Mouse (Mus musculus) limb, embryonic 11.5 days (tissue): Measurements from ENCODE around the gene Gm10718. TPM values are rescaled to one million over a fixed set of nuclear protein-coding genes. Genes with fewer than 3 reads are reported as not detected.
"Not testable (repeated sequence)": the region's sequence is repeated elsewhere in the genome, so short reads cannot be mapped to it uniquely, and the experiment has no call there.

Experiments
- ATAC-seq: fragments of 200-750 bp; cut with Nextera tagmentation; 2 replicates; pipeline ENCODE4 v1.8.0; 2017; ENCODE audit warnings: low read depth; ENCODE audit not compliant: insufficient number of reproducible peaks, low FRiP score, low TSS enrichment
- DNase-seq: peaks from one replicate; pipeline ENCODE4 v3.0.0-alpha.2; 2015; ENCODE audit warnings: low spot score
- H3K27ac ChIP-seq: fragments of 300-500 bp; sonication (generic); replicated peaks from 2 replicates; pipeline ENCODE4 v1.5.1; 2014; ENCODE audit warnings: low read depth, mild to moderate bottlenecking, low read length
- H3K27me3 ChIP-seq: fragments of 300-500 bp; sonication (generic); 2 replicates; pipeline ENCODE4 v1.6.1; 2014; ENCODE audit warnings: mild to moderate bottlenecking, low read length, mixed read lengths; ENCODE audit not compliant: control insufficient read depth, insufficient read depth
- H3K36me3 ChIP-seq: fragments of 300-500 bp; sonication (generic); 2 replicates; pipeline ENCODE4 v1.6.1; 2014; ENCODE audit warnings: mild to moderate bottlenecking, low read length, moderate library complexity, mixed read lengths; ENCODE audit not compliant: control insufficient read depth, insufficient read depth
- H3K4me1 ChIP-seq: fragments of 300-500 bp; sonication (generic); 2 replicates; pipeline ENCODE4 v1.6.1; 2014; ENCODE audit warnings: low read length, mixed read lengths; ENCODE audit not compliant: control insufficient read depth, insufficient read depth
- H3K4me2 ChIP-seq: fragments of 300-500 bp; sonication (generic); 2 replicates; pipeline ENCODE4 v1.6.1; 2014; ENCODE audit warnings: low read depth, mild to moderate bottlenecking, moderate library complexity; ENCODE audit not compliant: severe bottlenecking
- H3K4me3 ChIP-seq: fragments of 300-500 bp; sonication (generic); 2 replicates; pipeline ENCODE4 v1.5.1; 2014; ENCODE audit warnings: low read depth, low read length
- H3K9ac ChIP-seq: fragments of 300-500 bp; sonication (generic); 2 replicates; pipeline ENCODE4 v1.6.1; 2014; ENCODE audit warnings: mild to moderate bottlenecking, low read length
- H3K9me3 ChIP-seq: fragments of 300-500 bp; sonication (generic); 2 replicates; pipeline ENCODE4 v1.6.1; 2016; ENCODE audit warnings: low read length; ENCODE audit not compliant: control insufficient read depth
- WGBS: fragments of 180-500 bp; shearing (Covaris S2); extraction: QIAGEN DNeasy Blood & Tissue Kit; methylation state at CpG from one replicate; pipeline ENCODE4 v1.1.7; 2014; 5-methylcytosine and 5-hydroxymethylcytosine counted together
- polyA plus RNA-seq: library from polyadenylated mRNA; unstranded; fragments of >200 nt; fragmentation: Nextera tagmentation; extraction: Ambion mirVana; gene quantifications from 2 replicates; pipeline ENCODE4 v1.2.1, GENCODE M21; 2014

The Gm10718 gene
- polyA plus RNA-seq, 1 experiment from 2014 or later = not detected

DNA sequence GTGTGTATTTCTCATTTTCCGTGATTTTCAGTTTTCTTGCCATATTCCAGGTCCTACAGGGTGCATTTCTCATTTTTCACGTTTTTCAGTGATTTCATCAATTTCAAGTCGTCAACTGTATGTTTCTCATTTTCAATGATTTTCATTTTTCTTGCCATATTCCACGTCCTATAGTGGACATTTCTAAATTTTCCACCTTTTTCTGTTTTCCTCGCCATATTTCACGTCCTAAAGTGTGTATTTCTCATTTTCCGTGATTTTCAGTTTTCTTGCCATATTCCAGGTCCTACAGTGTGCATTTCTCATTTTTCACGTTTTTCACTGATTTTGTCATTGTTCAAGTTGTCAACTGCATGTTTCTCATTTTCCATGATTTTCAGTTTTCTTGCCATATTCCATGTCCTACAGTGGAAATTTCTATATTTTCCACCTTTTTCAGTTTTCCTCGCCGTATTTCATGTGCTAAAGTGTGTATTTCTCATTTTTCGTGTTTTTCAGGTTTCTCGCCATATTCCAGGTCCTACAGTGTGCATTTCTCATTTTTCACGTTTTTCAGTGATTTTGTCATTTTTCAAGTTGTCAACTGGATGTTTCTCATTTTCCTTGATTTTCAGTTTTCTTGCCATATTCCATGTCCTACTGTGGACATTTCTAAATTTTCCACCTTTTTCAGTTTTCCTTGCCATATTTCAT, 885 bp upstream of the Gm10718 start:
- 71% methylated on average over 9 of the region's 13 CpGs for WGBS
- H3K27me3 ChIP-seq, H3K4me3 ChIP-seq, ATAC-seq, H3K9ac ChIP-seq, H3K36me3 ChIP-seq, DNase-seq, H3K9me3 ChIP-seq, H3K27ac ChIP-seq, H3K4me2 ChIP-seq, H3K4me1 ChIP-seq: not testable (repeated sequence)

DNA sequence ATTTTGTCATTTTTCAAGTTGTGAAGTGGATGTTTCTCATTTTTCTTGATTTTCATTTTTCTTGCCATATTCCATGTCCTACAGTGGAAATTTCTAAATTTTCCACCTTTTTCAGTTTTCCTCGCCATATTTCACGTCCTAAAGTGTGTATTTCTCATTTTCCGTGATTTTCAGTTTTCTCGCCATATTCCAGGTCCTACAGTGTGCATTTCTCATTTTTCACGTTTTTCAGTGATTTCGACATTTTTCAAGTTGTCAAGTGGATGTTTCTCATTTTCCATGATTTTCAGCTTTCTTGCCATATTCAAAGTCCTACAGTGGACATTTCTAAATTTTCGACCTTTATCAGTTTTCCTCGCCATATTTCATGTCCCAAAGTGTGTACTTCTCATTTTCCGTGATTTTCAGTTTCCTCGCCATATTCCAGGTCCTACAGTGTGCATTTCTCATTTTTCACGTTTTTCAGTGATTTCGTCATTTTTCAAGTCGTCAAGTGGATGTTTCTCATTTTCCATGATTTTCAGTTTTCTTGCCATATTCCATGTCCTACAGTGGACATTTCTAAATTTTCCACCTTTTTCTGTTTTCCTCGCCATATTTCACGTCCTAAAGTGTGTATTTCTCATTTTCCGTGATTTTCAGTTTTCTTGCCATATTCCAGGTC, 770 bp downstream of the Gm10718 start:
- DNase-seq, H3K36me3 ChIP-seq, H3K9me3 ChIP-seq, ATAC-seq, H3K4me3 ChIP-seq, H3K4me2 ChIP-seq, H3K9ac ChIP-seq, H3K4me1 ChIP-seq, H3K27me3 ChIP-seq, H3K27ac ChIP-seq: not testable (repeated sequence)
- 68% methylated on average over 15 of the region's 16 CpGs for WGBS

DNA sequence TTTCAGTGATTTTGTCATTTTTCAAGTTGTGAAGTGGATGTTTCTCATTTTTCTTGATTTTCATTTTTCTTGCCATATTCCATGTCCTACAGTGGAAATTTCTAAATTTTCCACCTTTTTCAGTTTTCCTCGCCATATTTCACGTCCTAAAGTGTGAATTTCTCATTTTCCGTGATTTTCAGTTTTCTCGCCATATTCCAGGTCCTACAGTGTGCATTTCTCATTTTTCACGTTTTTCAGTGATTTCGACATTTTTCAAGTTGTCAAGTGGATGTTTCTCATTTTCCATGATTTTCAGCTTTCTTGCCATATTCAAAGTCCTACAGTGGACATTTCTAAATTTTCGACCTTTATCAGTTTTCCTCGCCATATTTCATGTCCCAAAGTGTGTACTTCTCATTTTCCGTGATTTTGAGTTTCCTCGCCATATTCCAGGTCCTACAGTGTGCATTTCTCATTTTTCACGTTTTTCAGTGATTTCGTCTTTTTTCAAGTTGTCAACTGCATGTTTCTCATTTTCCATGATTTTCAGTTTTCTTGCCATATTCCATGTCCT, 1.6 kb downstream of the Gm10718 start, which contains the start of gene Gm10717:
Gene Gm10717, plus strand, starts transcription at position 506 of the 556 bp plus-strand sequence.
- H3K36me3 ChIP-seq, H3K27ac ChIP-seq, H3K4me3 ChIP-seq, H3K9me3 ChIP-seq, H3K9ac ChIP-seq, H3K4me1 ChIP-seq, ATAC-seq, H3K27me3 ChIP-seq, H3K4me2 ChIP-seq, DNase-seq: not testable (repeated sequence)
- WGBS = 73% methylated on average over 12 of the region's 12 CpGs

DNA sequence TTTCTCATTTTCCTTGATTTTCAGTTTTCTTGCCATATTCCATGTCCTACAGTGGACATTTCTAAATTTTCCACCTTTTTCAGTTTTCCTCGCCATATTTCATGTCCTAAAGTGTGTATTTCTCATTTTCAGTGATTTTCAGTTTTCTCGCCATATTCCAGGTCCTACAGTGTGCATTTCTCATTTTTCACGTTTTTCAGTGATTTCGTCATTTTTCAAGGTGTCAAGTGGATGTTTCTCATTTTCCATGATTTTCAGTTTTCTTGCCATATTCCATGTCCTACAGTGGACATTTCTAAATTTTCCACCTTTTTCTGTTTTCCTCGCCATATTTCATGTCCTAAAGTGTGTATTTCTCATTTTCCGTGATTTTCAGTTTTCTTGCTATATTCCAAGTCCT, 2.3 kb downstream of the Gm10718 start:
- H3K9me3 ChIP-seq, ATAC-seq, DNase-seq, H3K9ac ChIP-seq, H3K4me1 ChIP-seq, H3K36me3 ChIP-seq, H3K27ac ChIP-seq, H3K4me3 ChIP-seq, H3K4me2 ChIP-seq, H3K27me3 ChIP-seq: not testable (repeated sequence)
- 67% methylated on average over 4 of the region's 6 CpGs for WGBS

DNA sequence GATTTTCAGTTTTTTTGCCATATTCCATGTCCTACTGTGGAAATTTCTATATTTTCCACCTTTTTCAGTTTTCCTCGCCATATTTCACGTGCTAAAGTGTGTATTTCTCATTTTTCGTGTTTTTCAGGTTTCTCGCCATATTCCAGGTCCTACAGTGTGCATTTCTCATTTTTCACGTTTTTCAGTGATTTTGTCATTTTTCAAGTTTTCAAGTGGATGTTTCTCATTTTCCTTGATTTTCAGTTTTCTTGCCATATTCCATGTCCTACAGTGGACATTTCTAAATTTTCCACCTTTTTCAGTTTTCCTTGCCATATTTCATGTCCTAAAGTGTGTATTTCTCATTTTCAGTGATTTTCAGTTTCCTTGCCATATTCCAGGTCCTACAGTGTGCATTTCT, 2.8 kb downstream of the Gm10718 start:
- not testable (repeated sequence) for H3K27me3 ChIP-seq, ATAC-seq, H3K9me3 ChIP-seq, H3K4me1 ChIP-seq, H3K27ac ChIP-seq, H3K4me2 ChIP-seq, H3K4me3 ChIP-seq, H3K9ac ChIP-seq, H3K36me3 ChIP-seq, DNase-seq
- WGBS = 73% methylated on average over 5 of the region's 5 CpGs

DNA sequence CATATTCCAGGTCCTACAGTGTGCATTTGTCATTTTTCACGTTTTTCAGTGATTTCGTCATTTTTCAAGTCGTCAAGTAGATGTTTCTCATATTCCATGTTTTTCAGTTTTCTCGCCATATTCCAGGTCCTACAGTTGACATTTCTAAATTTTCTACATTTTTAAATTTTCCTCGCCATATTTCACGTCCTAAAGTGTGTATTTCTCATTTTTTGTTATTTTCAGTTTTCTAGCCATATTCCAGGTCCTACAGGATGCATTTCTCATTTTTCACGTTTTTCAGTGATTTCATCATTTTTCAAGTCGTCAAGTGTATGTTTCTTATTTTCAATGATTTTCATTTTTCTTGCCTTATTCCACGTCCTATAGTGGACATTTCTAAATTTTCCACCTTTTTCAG, 3.4 kb downstream of the Gm10718 start:
- WGBS = 65% methylated on average over 9 of the region's 9 CpGs
- not testable (repeated sequence) for H3K36me3 ChIP-seq, H3K9me3 ChIP-seq, DNase-seq, H3K4me1 ChIP-seq, H3K27ac ChIP-seq, ATAC-seq, H3K9ac ChIP-seq, H3K27me3 ChIP-seq, H3K4me3 ChIP-seq, H3K4me2 ChIP-seq

DNA sequence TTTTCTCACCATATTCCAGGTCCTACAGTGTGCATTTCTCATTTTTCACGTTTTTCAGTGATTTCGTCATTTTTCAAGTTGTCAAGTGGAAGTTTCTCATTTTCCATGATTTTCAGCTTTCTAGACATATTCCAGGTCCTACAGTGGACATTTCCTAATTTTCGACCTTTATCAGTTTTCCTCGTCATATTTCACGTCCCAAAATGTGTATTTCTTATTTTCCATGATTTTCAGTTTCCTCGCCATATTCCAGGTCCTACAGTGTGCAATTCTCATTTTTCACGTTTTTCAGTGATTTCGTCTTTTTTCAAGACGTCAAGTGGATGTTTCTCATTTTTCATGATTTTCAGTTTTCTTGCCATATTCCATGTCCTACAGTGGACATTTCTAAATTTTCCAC, 3.9 kb downstream of the Gm10718 start:
- not testable (repeated sequence) for H3K36me3 ChIP-seq, H3K4me1 ChIP-seq, H3K9ac ChIP-seq, H3K9me3 ChIP-seq, H3K4me3 ChIP-seq, H3K27ac ChIP-seq, ATAC-seq, H3K27me3 ChIP-seq, H3K4me2 ChIP-seq
- 72% methylated on average over 9 of the region's 9 CpGs for WGBS
- peak; percentile 51 for DNase-seq

DNA sequence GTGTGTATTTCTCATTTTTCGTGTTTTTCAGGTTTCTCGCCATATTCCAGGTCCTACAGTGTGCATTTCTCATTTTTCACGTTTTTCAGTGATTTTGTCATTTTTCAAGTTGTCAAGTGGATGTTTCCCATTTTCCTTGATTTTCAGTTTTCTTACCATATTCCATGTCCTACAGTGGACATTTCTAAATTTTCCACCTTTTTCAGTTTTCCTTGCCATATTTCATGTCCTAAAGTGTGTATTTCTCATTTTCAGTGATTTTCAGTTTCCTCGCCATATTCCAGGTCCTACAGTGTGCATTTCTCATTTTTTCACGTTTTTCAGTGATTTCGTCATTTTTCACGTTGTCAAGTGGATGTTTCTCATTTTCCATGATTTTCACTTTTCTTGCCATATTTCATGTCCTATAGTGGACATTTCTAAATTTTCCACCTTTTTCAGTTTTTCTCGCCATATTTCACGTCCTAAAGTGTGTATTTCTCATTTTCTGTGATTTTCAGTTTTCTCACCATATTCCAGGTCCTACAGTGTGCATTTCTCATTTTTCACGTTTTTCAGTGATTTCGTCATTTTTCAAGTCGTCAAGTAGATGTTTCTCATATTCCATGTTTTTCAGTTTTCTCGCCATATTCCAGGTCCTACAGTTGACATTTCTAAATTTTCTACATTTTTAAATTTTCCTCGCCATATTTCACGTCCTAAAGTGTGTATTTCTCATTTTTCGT, 6.1 kb downstream of the Gm10718 start:
- not testable (repeated sequence) for H3K4me2 ChIP-seq, ATAC-seq
- 65% methylated on average over 12 of the region's 16 CpGs for WGBS

More for the DNA sequence above, 6.1 kb downstream of the Gm10718 start:
- not testable (repeated sequence) for H3K9me3 ChIP-seq, H3K9ac ChIP-seq, DNase-seq, H3K27me3 ChIP-seq, H3K4me3 ChIP-seq, H3K27ac ChIP-seq, H3K36me3 ChIP-seq, H3K4me1 ChIP-seq
